Mouse (Mus musculus): ENCODE data around the gene Fkbp5. TPM values are rescaled to one million over a fixed set of nuclear protein-coding genes. Genes with fewer than 3 reads are reported as not detected.

Fkbp5 gene
- total and polyA plus RNA-seq, 3 experiments, result 14.4 to 31.4 (median 22.6) TPM

DNA sequence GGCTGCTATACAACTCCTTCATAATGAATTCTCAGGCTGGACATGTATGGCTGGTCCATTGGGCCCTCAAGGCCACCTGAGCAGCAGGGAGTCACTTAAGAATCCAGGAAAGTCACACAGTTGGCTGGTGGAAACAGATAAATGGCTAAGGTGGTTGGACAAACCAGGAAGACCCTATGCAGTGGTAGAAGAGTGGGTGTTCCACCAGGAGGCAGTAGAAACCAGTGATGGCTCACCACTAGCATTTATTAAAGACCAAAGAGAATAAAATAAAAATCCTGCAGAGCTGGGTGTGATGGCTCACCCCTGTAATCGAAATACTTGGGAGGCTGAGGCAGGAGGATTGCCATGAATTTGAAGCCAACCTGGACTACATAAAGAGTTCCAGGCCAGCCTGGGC, 29.6 kb upstream of the Fkbp5 start:
- in situ Hi-C loops (cut with MboI; ENCODE audit: low pct_ligation_motif_present, low pct_unique_long_range_greater_than_20kb, low sequenced_read_pairs) (no loop called here), dilution Hi-C loops (cut with MboI; ENCODE audit: extremely low pct_ligation_motif_present, extremely low pct_unique_long_range_greater_than_20kb, low sequenced_read_pairs) (no loop called here)
- peaks cover 42% of the 10 kb centered on the region for H3K27me3 ChIP-seq (replicated peaks)
- H3K4me3 ChIP-seq (replicated peaks in 1 of 3; ENCODE audit: low read depth in 2 of 3, low read length in 2 of 3, poor library complexity in 1 of 3), result no peak overlapping the region
- H3K9ac ChIP-seq (ENCODE audit: insufficient read depth, low read depth), result no peak overlapping the region
- no peak for TF ChIP-seq MYC (IDR thresholded peaks at IDR 0.05; ENCODE audit: low read depth, low read length)
- peak in 1 of 2 experiments; percentile 25; a peak in 1 of 4 replicates for TF ChIP-seq CTCF (conservative IDR thresholded peaks at IDR 0.05 in 1 of 2, IDR thresholded peaks at IDR 0.05 in 1 of 2; ENCODE audit: low read depth in 2 of 2, low read length in 2 of 2)
- no peak overlapping the region for H3K4me2 ChIP-seq (ENCODE audit: insufficient read depth, low read depth, poor library complexity, severe bottlenecking)
- H3K4me1 ChIP-seq (ENCODE audit: control insufficient read depth in 1 of 2, insufficient read depth in 2 of 2), result no peaks in the 10 kb centered on the region
- H3K79me2 ChIP-seq (replicated peaks; ENCODE audit: control insufficient read depth, extremely low read depth, insufficient read depth, poor library complexity, severe bottlenecking), result no peaks in the 10 kb centered on the region
- no peaks in the 10 kb centered on the region for H3K36me3 ChIP-seq (replicated peaks in 1 of 2; ENCODE audit: control insufficient read depth in 1 of 2, insufficient read depth in 1 of 2, low read length in 1 of 2)
- H3K27ac ChIP-seq (ENCODE audit: insufficient read depth, low read depth), result no peak overlapping the region
- peaks cover 3% of the 10 kb centered on the region for H3K9me3 ChIP-seq (replicated peaks; ENCODE audit: low read length)
- DNase-seq (ENCODE audit: extremely low read depth), result no peak

DNA sequence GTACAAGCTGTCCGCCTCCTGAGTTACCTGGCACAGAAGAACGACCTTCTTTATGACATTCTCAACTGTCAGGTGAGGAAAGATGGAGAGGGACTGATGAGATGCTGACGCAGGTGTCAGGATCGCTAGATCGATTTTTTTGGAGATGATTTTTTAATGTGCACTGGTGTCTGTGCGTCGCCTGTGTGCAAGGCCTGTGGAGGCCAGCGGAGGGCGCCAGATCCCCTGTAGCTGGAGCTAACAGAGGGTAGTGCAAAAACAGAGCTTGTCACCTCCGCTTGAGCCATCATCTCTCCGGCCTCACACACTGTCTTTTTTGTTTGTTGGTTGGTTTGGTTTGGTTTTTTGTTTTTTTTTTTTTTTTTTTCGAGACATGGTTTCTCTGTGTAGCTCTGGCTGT, 20.6 kb upstream of the Fkbp5 start:
- dilution Hi-C loops (cut with MboI; ENCODE audit: extremely low pct_ligation_motif_present, extremely low pct_unique_long_range_greater_than_20kb, low sequenced_read_pairs) (no loop called here), in situ Hi-C loops (cut with MboI; ENCODE audit: low pct_ligation_motif_present, low pct_unique_long_range_greater_than_20kb, low sequenced_read_pairs) (loop anchor here (10.0 kb wide), 1 partner anchor 163 kb away; no protein-coding TSS in a partner anchor)
- H3K36me3 ChIP-seq (replicated peaks in 1 of 2; ENCODE audit: control insufficient read depth in 1 of 2, insufficient read depth in 1 of 2, low read length in 1 of 2), result no peaks in the 10 kb centered on the region
- no peak overlapping the region for H3K4me3 ChIP-seq (replicated peaks in 1 of 3; ENCODE audit: low read depth in 2 of 3, low read length in 2 of 3, poor library complexity in 1 of 3)
- no peaks in the 10 kb centered on the region for H3K79me2 ChIP-seq (replicated peaks; ENCODE audit: control insufficient read depth, extremely low read depth, insufficient read depth, poor library complexity, severe bottlenecking)
- DNase-seq (ENCODE audit: extremely low read depth), result no peak
- TF ChIP-seq RAD21 (IDR thresholded peaks at IDR 0.05; ENCODE audit: low read depth, low read length) (no peak), CHD1 (IDR thresholded peaks at IDR 0.05; ENCODE audit: low read depth, low read length) (no peak), NELFE (IDR thresholded peaks at IDR 0.05; ENCODE audit: low read depth, low read length) (no peak), MYC (IDR thresholded peaks at IDR 0.05; ENCODE audit: low read depth, low read length) (no peak), CHD2 (IDR thresholded peaks at IDR 0.05; ENCODE audit: low read length) (no peak), MEF2A (IDR thresholded peaks at IDR 0.05; ENCODE audit: borderline replicate concordance, low read depth, low read length) (no peak), ZMIZ1 (IDR thresholded peaks at IDR 0.05; ENCODE audit: low read depth, low read length) (no peak), EP300 (IDR thresholded peaks at IDR 0.05; ENCODE audit: low read length) (no peak), UBTF (IDR thresholded peaks at IDR 0.05; ENCODE audit: low read depth, low read length) (no peak), ZKSCAN1 (IDR thresholded peaks at IDR 0.05; ENCODE audit: borderline replicate concordance, low read depth, low read length) (no peak), ZNF384 (IDR thresholded peaks at IDR 0.05; ENCODE audit: low read depth, low read length) (no peak), JUND (conservative IDR thresholded peaks at IDR 0.05; ENCODE audit: low read depth, low read length) (no peak)
- no peak overlapping the region for H3K9ac ChIP-seq (ENCODE audit: insufficient read depth, low read depth)
- peaks cover 27% of the 10 kb centered on the region for H3K9me3 ChIP-seq (replicated peaks; ENCODE audit: low read length)
- H3K4me1 ChIP-seq (ENCODE audit: control insufficient read depth in 1 of 2, insufficient read depth in 2 of 2), result no peaks in the 10 kb centered on the region; a peak in 1 of 4 replicates
- H3K27me3 ChIP-seq (replicated peaks), result no peaks in the 10 kb centered on the region
- no peak overlapping the region for H3K4me2 ChIP-seq (ENCODE audit: insufficient read depth, low read depth, poor library complexity, severe bottlenecking)
- H3K27ac ChIP-seq (ENCODE audit: insufficient read depth, low read depth), result no peak overlapping the region

DNA sequence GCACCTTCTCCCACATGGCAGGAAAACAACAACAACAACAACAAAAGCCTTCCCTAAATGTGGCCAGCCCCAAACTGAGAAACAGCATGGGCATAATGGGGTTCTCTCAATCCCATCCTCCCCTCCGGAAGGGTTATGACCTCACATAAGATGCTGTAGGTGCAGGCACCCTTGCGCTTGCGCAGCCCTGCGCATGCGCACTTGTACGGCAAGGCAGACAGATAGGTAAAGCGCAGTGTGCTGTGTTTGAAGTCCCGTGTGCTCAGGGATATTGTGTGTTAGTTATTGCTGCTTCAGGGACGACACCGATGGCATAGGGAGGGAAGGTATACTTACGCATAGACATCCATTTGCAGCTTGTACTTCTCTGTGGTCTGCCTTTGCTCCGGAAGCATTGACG, 16.0 kb upstream of the Fkbp5 start:
- no peak overlapping the region for H3K27ac ChIP-seq (ENCODE audit: insufficient read depth, low read depth)
- no peak overlapping the region for H3K9ac ChIP-seq (ENCODE audit: insufficient read depth, low read depth)
- dilution Hi-C loops (cut with MboI; ENCODE audit: extremely low pct_ligation_motif_present, extremely low pct_unique_long_range_greater_than_20kb, low sequenced_read_pairs), result no loop called here
- TF ChIP-seq EP300 (IDR thresholded peaks at IDR 0.05; ENCODE audit: low read length) (no peak), NELFE (IDR thresholded peaks at IDR 0.05; ENCODE audit: low read depth, low read length) (no peak), HCFC1 (IDR thresholded peaks at IDR 0.05; ENCODE audit: low read depth, low read length) (no peak), GABPA (IDR thresholded peaks at IDR 0.05; ENCODE audit: insufficient replicate concordance, low read depth, low read length) (no peak), CTCF (conservative IDR thresholded peaks at IDR 0.05 in 1 of 2, IDR thresholded peaks at IDR 0.05 in 1 of 2; ENCODE audit: low read depth in 2 of 2, low read length in 2 of 2) (no peak), RAD21 (IDR thresholded peaks at IDR 0.05; ENCODE audit: low read depth, low read length) (no peak), CHD1 (IDR thresholded peaks at IDR 0.05; ENCODE audit: low read depth, low read length) (no peak), ZKSCAN1 (IDR thresholded peaks at IDR 0.05; ENCODE audit: borderline replicate concordance, low read depth, low read length) (no peak), TBP (conservative IDR thresholded peaks at IDR 0.05; ENCODE audit: low read depth, low read length) (no peak)
- H3K79me2 ChIP-seq (replicated peaks; ENCODE audit: control insufficient read depth, extremely low read depth, insufficient read depth, poor library complexity, severe bottlenecking), result no peaks in the 10 kb centered on the region
- no peaks in the 10 kb centered on the region for H3K36me3 ChIP-seq (replicated peaks in 1 of 2; ENCODE audit: control insufficient read depth in 1 of 2, insufficient read depth in 1 of 2, low read length in 1 of 2)
- H3K4me2 ChIP-seq (ENCODE audit: insufficient read depth, low read depth, poor library complexity, severe bottlenecking), result no peak overlapping the region
- H3K9me3 ChIP-seq (replicated peaks; ENCODE audit: low read length), result peaks cover 4% of the 10 kb centered on the region
- no peaks in the 10 kb centered on the region for H3K27me3 ChIP-seq (replicated peaks)
- H3K4me1 ChIP-seq (ENCODE audit: control insufficient read depth in 1 of 2, insufficient read depth in 2 of 2), result peaks cover 0 to 3% of the 10 kb centered on the region in 2 experiments; a peak in 3 of 4 replicates
- no peak for DNase-seq (ENCODE audit: extremely low read depth)
- no peak overlapping the region for H3K4me3 ChIP-seq (replicated peaks in 1 of 3; ENCODE audit: low read depth in 2 of 3, low read length in 2 of 3, poor library complexity in 1 of 3)
- in situ Hi-C loops (cut with MboI; ENCODE audit: low pct_ligation_motif_present, low pct_unique_long_range_greater_than_20kb, low sequenced_read_pairs), result loop anchor here (10.0 kb wide), 1 partner anchor 159 kb away; no protein-coding TSS in a partner anchor
